Mouse (Mus musculus) erythroblast, adult 5-6 weeks (primary cell): ENCODE measurements around the gene Zdhhc19. TPM values are rescaled to one million over a fixed set of nuclear protein-coding genes. Genes with fewer than 3 reads are reported as not detected.

Source experiments
- ATAC-seq: replicated peaks from 2 replicates; pipeline ENCODE4 v1.8.0; 2016; ENCODE audit warnings: moderate number of reproducible peaks, mild to moderate bottlenecking, moderate TSS enrichment, inconsistent platforms; ENCODE audit not compliant: poor library complexity, low FRiP score, severe bottlenecking
- total RNA-seq, 2 experiments: library from RNA; stranded (forward) in 1 of 2; stranded (reverse) in 1 of 2; fragments of 150-400 nt in 1 of 2; fragments of 200-764, 138-1000 nt in 1 of 2; gene quantifications; 2 replicates each; pipeline versions ENCODE4 v1.2.3 to v1.2.4; 2015 to 2017; ENCODE audit warnings: low replicate concordance in 2 of 2

Gene Zdhhc19
- total RNA-seq, 2 experiments from 2014 or later: not detected

- no peak for ATAC-seq
These were observed 15.9 kb downstream of the Zdhhc19 start for GRCm38 (mm10) chr16:32511827-32512490.

GRCm38 (mm10) chr16:32512921-32513320 is 16.9 kb downstream of the Zdhhc19 start:
- ATAC-seq: no peak

GRCm38 (mm10) chr16:32513401-32513800 is 17.3 kb downstream of the Zdhhc19 start:
- no peak for ATAC-seq

- ATAC-seq: no peak
These were observed 17.9 kb downstream of the Zdhhc19 start for GRCm38 (mm10) chr16:32513948-32514347.

- peak; percentile 73 for ATAC-seq
These were observed 20.2 kb downstream of the Zdhhc19 start for GRCm38 (mm10) chr16:32516006-32516962.

GRCm38 (mm10) chr16:32517785-32518481 is 21.9 kb downstream of the Zdhhc19 start:
- no peak for ATAC-seq

- peak; percentile 15 for ATAC-seq
These were observed 23.7 kb downstream of the Zdhhc19 start for GRCm38 (mm10) chr16:32519656-32520371.

GRCm38 (mm10) chr16:32520372-32520748 is 24.3 kb downstream of the Zdhhc19 start:
- ATAC-seq: peak; percentile 64

- ATAC-seq: no peak
These were observed 26.6 kb downstream of the Zdhhc19 start for GRCm38 (mm10) chr16:32522578-32523194.

GRCm38 (mm10) chr16:32523462-32524243 is 27.6 kb downstream of the Zdhhc19 start:
- no peak for ATAC-seq

GRCm38 (mm10) chr16:32524244-32524615 is 28.2 kb downstream of the Zdhhc19 start:
- no peak for ATAC-seq

GRCm38 (mm10) chr16:32526906-32527305 is 30.8 kb downstream of the Zdhhc19 start:
- ATAC-seq: no peak

- ATAC-seq: no peak
These were observed 37.1 kb downstream of the Zdhhc19 start for GRCm38 (mm10) chr16:32532878-32533826.

GRCm38 (mm10) chr16:32535157-32535751 is 39.2 kb downstream of the Zdhhc19 start:
- peak; percentile 3; the same call in 1 of the 2 replicates for ATAC-seq

- ATAC-seq: no peak
These were observed 42.0 kb downstream of the Zdhhc19 start for GRCm38 (mm10) chr16:32537867-32538660.

GRCm38 (mm10) chr16:32538761-32539255 is 42.7 kb downstream of the Zdhhc19 start:
- no peak for ATAC-seq
